Mouse (Mus musculus): ENCODE measurements at regions not wholly inside any gene's neighbourhood (a gene's known extent, or its start where the extent isn't known, plus 50 kb on each side); places are given as distances from the start of the nearest gene placed in this dataset.
"Not testable (repeated sequence)": the region's sequence is repeated elsewhere in the genome, so short reads cannot be mapped to it uniquely, and the experiment has no call there.

GRCm38 (mm10) chr11:16607900-16608422 is 99.7 kb upstream of the Sec61g start:
- H3K4me1 ChIP-seq (replicated peaks); H3K4me2 ChIP-seq (replicated peaks); H3K9me3 ChIP-seq; H3K36me3 ChIP-seq; ATAC-seq; H3K9ac ChIP-seq; H3K27me3 ChIP-seq (replicated peaks); H3K27ac ChIP-seq; H3K4me3 ChIP-seq (replicated peaks): not testable (repeated sequence)
- 94% methylated on average over 3 of the region's 3 CpGs for WGBS

DNA sequence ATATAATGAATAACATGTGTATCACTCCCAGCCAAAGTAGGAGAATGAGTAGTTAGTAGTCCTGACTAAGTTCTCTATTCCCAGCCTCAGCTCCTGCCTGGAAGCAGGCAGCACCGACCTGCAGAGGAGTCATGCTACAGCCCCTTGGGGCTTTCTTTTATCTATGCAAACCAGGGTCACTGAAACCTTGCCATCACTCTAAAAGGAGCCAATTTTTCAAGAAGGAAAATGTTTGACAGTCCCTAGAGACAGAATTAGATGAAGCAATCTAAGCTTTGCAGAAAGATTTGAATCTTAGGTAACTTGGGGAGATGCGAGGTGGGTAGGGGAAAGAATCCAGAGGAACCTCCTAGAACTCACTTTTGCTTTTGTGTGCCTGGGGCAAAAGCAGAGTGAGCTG is 103.5 kb upstream of the Sec61g start:
- 73% methylated on average over 2 of the region's 2 CpGs for WGBS
- Histone ChIP-seq H3K27ac (no peak overlapping the region), H3K4me3 (replicated peaks) (no peak overlapping the region), H3K36me3 (no peaks in the 10 kb centered on the region), H3K27me3 (replicated peaks) (no peaks in the 10 kb centered on the region), H3K4me2 (replicated peaks) (no peak overlapping the region), H3K9me3 (no peaks in the 10 kb centered on the region), H3K9ac (no peak overlapping the region), H3K4me1 (replicated peaks) (no peaks in the 10 kb centered on the region)
- no peak for ATAC-seq

GRCm38 (mm10) chr11:16612524-16612923 is 104.2 kb upstream of the Sec61g start:
- no peaks in the 10 kb centered on the region for H3K27me3 ChIP-seq (replicated peaks)
- ATAC-seq: no peak
- no peaks in the 10 kb centered on the region for H3K9me3 ChIP-seq
- no peak overlapping the region for H3K4me3 ChIP-seq (replicated peaks)
- H3K36me3 ChIP-seq: no peaks in the 10 kb centered on the region
- no peak overlapping the region for H3K4me2 ChIP-seq (replicated peaks)
- WGBS: 77% methylated on average over 3 of the region's 3 CpGs
- no peak overlapping the region for H3K27ac ChIP-seq
- no peak overlapping the region for H3K9ac ChIP-seq
- no peaks in the 10 kb centered on the region for H3K4me1 ChIP-seq (replicated peaks)

GRCm38 (mm10) chr11:16619736-16620135 is 111.5 kb upstream of the Sec61g start:
- no peaks in the 10 kb centered on the region for H3K9me3 ChIP-seq
- 86% methylated on average over 1 of the region's 1 CpGs for WGBS
- no peak for ATAC-seq
- no peak overlapping the region for H3K9ac ChIP-seq
- no peaks in the 10 kb centered on the region for H3K4me1 ChIP-seq (replicated peaks)
- H3K27ac ChIP-seq: no peak overlapping the region
- no peak overlapping the region for H3K4me2 ChIP-seq (replicated peaks)
- H3K27me3 ChIP-seq (replicated peaks): no peaks in the 10 kb centered on the region
- no peak overlapping the region for H3K4me3 ChIP-seq (replicated peaks)
- no peaks in the 10 kb centered on the region for H3K36me3 ChIP-seq

DNA sequence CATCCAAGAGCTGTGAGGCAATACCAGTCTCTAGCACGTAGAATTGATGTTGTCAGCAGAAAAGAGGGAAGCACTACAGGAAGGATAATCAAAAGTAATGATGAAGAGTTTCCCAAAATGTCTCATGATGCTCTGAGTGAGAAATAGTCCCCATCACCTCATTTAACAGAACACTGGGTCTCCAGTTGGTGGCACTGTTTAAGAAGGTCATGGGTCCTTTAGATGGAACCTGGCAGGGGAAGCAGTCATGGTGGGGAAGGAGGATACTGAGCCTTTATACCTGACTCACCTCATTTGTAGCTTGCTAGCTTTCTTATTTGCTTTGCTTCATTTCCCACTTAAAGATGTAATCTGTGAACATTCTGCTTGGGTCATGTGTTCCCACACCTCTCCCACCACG is 115.4 kb upstream of the Sec61g start:
- Histone ChIP-seq H3K4me3 (replicated peaks) (no peak overlapping the region), H3K27me3 (replicated peaks) (no peaks in the 10 kb centered on the region), H3K36me3 (no peaks in the 10 kb centered on the region), H3K4me2 (replicated peaks) (no peak overlapping the region), H3K9ac (no peak overlapping the region), H3K27ac (no peak overlapping the region), H3K9me3 (no peaks in the 10 kb centered on the region), H3K4me1 (replicated peaks) (no peaks in the 10 kb centered on the region)
- ATAC-seq: no peak
- WGBS: 69% methylated on average over 2 of the region's 2 CpGs

DNA sequence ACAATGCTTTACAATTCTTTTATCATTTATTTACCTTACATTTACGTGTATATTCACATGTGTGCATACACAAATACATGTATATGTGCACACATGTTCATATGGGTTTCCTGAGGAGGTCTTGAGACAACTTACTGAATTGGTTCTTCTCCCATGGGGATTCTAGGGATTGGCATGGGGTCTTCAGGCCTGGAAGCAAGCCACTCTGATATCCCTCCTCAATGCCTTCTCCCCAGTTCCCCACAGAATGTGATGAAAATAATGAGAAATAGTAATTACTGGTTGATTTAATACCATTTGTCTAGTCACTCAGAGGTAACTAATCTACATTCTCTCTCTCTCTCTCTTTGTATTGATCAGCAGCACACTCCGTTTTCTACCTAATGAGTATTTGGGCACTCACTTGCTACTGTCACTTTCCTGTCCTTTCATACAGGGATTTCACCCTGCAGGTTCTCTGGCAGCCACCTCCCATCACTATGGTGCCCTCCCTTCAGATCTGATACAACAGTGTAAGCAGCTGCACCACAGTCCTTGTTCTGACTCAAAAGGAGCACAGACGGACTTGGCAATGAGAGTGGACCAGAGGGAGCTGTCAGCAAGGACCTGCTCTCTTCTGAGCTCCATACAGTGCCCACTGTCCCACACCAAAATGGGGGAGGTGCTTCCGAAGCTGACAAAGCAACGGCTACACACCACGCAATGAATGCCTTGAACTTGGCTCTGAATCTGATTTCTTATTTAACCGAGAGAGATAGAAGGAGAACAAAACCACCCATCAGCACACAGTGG is 119.2 kb upstream of the Sec61g start:
- Histone ChIP-seq H3K9ac (no peak overlapping the region), H3K4me1 (replicated peaks) (no peaks in the 10 kb centered on the region), H3K9me3 (no peaks in the 10 kb centered on the region), H3K27ac (no peak overlapping the region), H3K36me3 (no peaks in the 10 kb centered on the region), H3K27me3 (replicated peaks) (no peaks in the 10 kb centered on the region), H3K4me2 (replicated peaks) (no peak overlapping the region), H3K4me3 (replicated peaks) (no peak overlapping the region)
- 77% methylated on average over 7 of the region's 7 CpGs for WGBS
- ATAC-seq: no peak

GRCm38 (mm10) chr11:16629410-16630129 is 121.3 kb upstream of the Sec61g start:
- 20% methylated on average over 1 of the region's 1 CpGs for WGBS
- Histone ChIP-seq H3K4me3 (replicated peaks) (no peak overlapping the region), H3K9me3 (no peaks in the 10 kb centered on the region), H3K4me2 (replicated peaks) (no peak overlapping the region), H3K36me3 (no peaks in the 10 kb centered on the region), H3K27me3 (replicated peaks) (no peaks in the 10 kb centered on the region), H3K4me1 (replicated peaks) (no peaks in the 10 kb centered on the region), H3K27ac (no peak overlapping the region), H3K9ac (no peak overlapping the region)
- no peak for ATAC-seq

- H3K4me3 ChIP-seq (replicated peaks); H3K4me2 ChIP-seq (replicated peaks); H3K4me1 ChIP-seq (replicated peaks); H3K27ac ChIP-seq; H3K27me3 ChIP-seq (replicated peaks); H3K9me3 ChIP-seq; H3K36me3 ChIP-seq; ATAC-seq; H3K9ac ChIP-seq: not testable (repeated sequence)
- 95% methylated on average over 11 of the region's 11 CpGs for WGBS
These were observed 116.2 kb upstream of the Egfr start for GRCm38 (mm10) chr11:16635796-16636195.

- H3K27me3 ChIP-seq (replicated peaks): no peaks in the 10 kb centered on the region
- H3K36me3 ChIP-seq: no peaks in the 10 kb centered on the region
- no peaks in the 10 kb centered on the region for H3K4me1 ChIP-seq (replicated peaks)
- 83% methylated on average over 2 of the region's 2 CpGs for WGBS
- H3K4me2 ChIP-seq (replicated peaks): no peak overlapping the region
- no peak for ATAC-seq
- no peaks in the 10 kb centered on the region for H3K9me3 ChIP-seq
- no peak overlapping the region for H3K4me3 ChIP-seq (replicated peaks)
- no peak overlapping the region for H3K27ac ChIP-seq
- H3K9ac ChIP-seq: no peak overlapping the region
These were observed 114.3 kb upstream of the Egfr start for GRCm38 (mm10) chr11:16637679-16638078.

GRCm38 (mm10) chr11:16638349-16638748 is 113.7 kb upstream of the Egfr start:
- no peak overlapping the region for H3K27ac ChIP-seq
- H3K4me3 ChIP-seq (replicated peaks): no peak overlapping the region
- H3K4me1 ChIP-seq (replicated peaks): no peaks in the 10 kb centered on the region
- H3K36me3 ChIP-seq: no peaks in the 10 kb centered on the region
- 88% methylated on average over 4 of the region's 4 CpGs for WGBS
- no peaks in the 10 kb centered on the region for H3K27me3 ChIP-seq (replicated peaks)
- ATAC-seq: no peak
- no peak overlapping the region for H3K4me2 ChIP-seq (replicated peaks)
- no peak overlapping the region for H3K9ac ChIP-seq
- H3K9me3 ChIP-seq: no peaks in the 10 kb centered on the region

DNA sequence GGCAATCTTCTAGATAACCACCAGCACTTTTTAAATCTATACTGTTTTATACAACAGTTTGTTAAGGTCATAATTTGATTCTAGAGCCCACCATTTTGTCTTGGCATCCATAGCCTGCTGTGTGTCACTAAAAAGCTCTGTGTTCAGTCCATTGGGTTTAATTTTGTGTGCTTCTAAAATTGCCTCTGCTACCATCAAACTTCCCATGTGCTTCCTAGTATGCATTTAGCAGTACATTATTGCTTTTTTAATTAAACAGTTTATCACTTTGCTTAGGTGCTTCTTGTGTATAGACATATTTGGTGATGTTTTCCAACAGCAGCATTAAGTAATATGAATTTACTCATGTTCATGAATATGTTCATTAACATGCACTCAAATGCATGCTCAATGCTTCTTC is 102.4 kb upstream of the Egfr start:
- Histone ChIP-seq H3K27me3 (replicated peaks) (no peaks in the 10 kb centered on the region), H3K4me1 (replicated peaks) (no peaks in the 10 kb centered on the region), H3K9me3 (no peaks in the 10 kb centered on the region)

GRCm38 (mm10) chr11:16663806-16664205 is 88.2 kb upstream of the Egfr start:
- ATAC-seq: no peak
- 73% methylated on average over 3 of the region's 3 CpGs for WGBS
- Histone ChIP-seq H3K27ac (peak overlapping the region; percentile 32; the same call in 1 of the 2 replicates), H3K36me3 (no peaks in the 10 kb centered on the region), H3K4me2 (replicated peaks) (no peak overlapping the region), H3K4me1 (replicated peaks) (no peaks in the 10 kb centered on the region), H3K9me3 (no peaks in the 10 kb centered on the region), H3K9ac (no peak overlapping the region), H3K27me3 (replicated peaks) (no peaks in the 10 kb centered on the region), H3K4me3 (replicated peaks) (no peak overlapping the region)

More for the DNA sequence above, 102.4 kb upstream of the Egfr start:
- Histone ChIP-seq H3K4me2 (replicated peaks) (no peak overlapping the region), H3K36me3 (no peaks in the 10 kb centered on the region), H3K9ac (no peak overlapping the region), H3K27ac (no peak overlapping the region), H3K4me3 (replicated peaks) (no peak overlapping the region)
- no peak for ATAC-seq
